ENCODE assay signal across 8 mouse cellular contexts in genomic region chrX:99820790-99821395, GRCm38 (mm10). TPM values are rescaled to one million over a fixed set of nuclear protein-coding genes. Genes with fewer than 3 reads are reported as not detected.
DNase-seq lines count a peak whose midpoint lies in the region; ATAC-seq lines count a peak whose summit lies in the region.

Gene Tmem28, plus strand, starts transcription at chrX:99821021.

- peaks cover 36% of the 10 kb centered on the region for H3K27me3 ChIP-seq in forebrain, embryonic 12.5 days
- peaks cover 99% of the 10 kb centered on the region for H3K27me3 ChIP-seq in limb, embryonic 10.5 days (ENCODE audit: low read depth, poor library complexity, severe bottlenecking)

- peak within 1 kb of the TSS; percentile 63 for H3K4me2 ChIP-seq in forebrain, embryonic 12.5 days

- H3K27ac ChIP-seq in forebrain, embryonic 12.5 days: peak within 1 kb of the TSS; percentile 82
- peak within 1 kb of the TSS; percentile 53 for H3K27ac ChIP-seq in limb, embryonic 10.5 days

- 18% methylated on average over 54 of the region's 82 CpGs for WGBS in forebrain, embryonic 12.5 days
- 36% methylated on average over 54 of the region's 82 CpGs for WGBS in limb, embryonic 10.5 days

- peak within 1 kb of the TSS; percentile 71 for H3K9ac ChIP-seq in forebrain, embryonic 12.5 days

- ATAC-seq in forebrain, embryonic 12.5 days (ENCODE audit: low FRiP score): peak; percentile 45

- H3K4me1 ChIP-seq in forebrain, embryonic 12.5 days: peaks cover 8% of the 10 kb centered on the region; the same call in 1 of the 2 replicates
- H3K4me1 ChIP-seq in limb, embryonic 10.5 days: peaks cover 12% of the 10 kb centered on the region

- peak in 1 of 2 experiments; percentile 13 for DNase-seq in left cerebral cortex, adult 18-20 months (ENCODE audit: low spot score in 2 of 2)
- no peak for DNase-seq in left cerebral cortex, adult 9 months (ENCODE audit: low spot score in 2 of 2)
- peak; percentile 56 for DNase-seq in cerebellum, adult 9-11 months
- DNase-seq in limb, embryonic 10.5 days (ENCODE audit: low spot score): peak; percentile 36
- peak; percentile 12 for DNase-seq in retina, embryonic 14.5 days (ENCODE audit: low spot score)
- DNase-seq in ovary, postnatal 14 days (ENCODE audit: low spot score): no peak
- DNase-seq in kidney, postnatal 10 days: no peak

- H3K36me3 ChIP-seq in forebrain, embryonic 12.5 days (replicated peaks): no peaks in the 10 kb centered on the region
- no peaks in the 10 kb centered on the region for H3K36me3 ChIP-seq in limb, embryonic 10.5 days

- H3K4me3 ChIP-seq in forebrain, embryonic 12.5 days (replicated peaks): peak within 1 kb of the TSS; percentile 63
- H3K4me3 ChIP-seq in limb, embryonic 10.5 days: peak within 1 kb of the TSS; percentile 58

- H3K9me3 ChIP-seq in forebrain, embryonic 12.5 days: no peaks in the 10 kb centered on the region
- H3K9me3 ChIP-seq in limb, embryonic 10.5 days (replicated peaks): no peaks in the 10 kb centered on the region

RNA-seq across cellular contexts. Expression of gene Tmem28, which starts in this region (rescaled TPM):
- 10 to 100 TPM; 18.6 to 19.6 TPM for total RNA-seq in left cerebral cortex, adult 18-20 months (2021)
- polyA plus RNA-seq in forebrain, embryonic 12.5 days (2016; fragmentation: Nextera tagmentation; extraction: Ambion mirVana): 1.0 and 1.1 TPM in 2 replicates
- 0.13 and 0.14 TPM in 2 replicates for polyA plus RNA-seq in limb, embryonic 10.5 days (2016; fragmentation: Nextera tagmentation; extraction: Ambion mirVana)

Comparison
In these comparisons a context has a peak if more than half of its experiments do, and no peak if none do; other contexts are left out.
1. Peak in DNase-seq, H3K4me3 ChIP-seq and H3K27ac ChIP-seq in limb, embryonic 10.5 days; RNA of the gene not detected or under 1 TPM.
2. DNase-seq: peak in cerebellum, adult 9-11 months (single experiment) and retina, embryonic 14.5 days (single experiment); none in left cerebral cortex, adult 9 months (0 of 2), ovary, postnatal 14 days (single experiment) and kidney, postnatal 10 days (single experiment).